Mouse (Mus musculus): ENCODE measurements around the gene Trp53bp1.

DNA sequence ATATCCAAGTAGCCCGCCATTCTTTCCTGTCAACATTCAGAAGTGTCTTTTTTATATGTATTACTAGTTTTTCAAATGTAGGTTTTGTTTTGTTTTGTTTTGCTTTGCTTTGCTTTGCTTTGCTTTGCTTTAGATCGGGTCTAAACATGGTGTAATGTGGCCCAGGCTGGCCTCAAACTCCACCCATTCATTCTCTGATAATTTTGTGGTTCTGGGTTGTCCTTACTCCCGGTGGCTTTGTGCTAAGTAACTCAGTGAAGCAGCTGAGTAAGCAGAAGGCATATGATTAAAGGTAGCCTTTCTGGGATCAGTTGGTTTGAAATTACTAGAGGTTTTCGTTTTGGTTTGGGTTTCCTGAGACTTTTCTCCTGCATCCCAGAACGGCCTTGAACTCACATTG lies 121.5 kb downstream of the Trp53bp1 start:
- TF ChIP-seq USF1 (IDR thresholded peaks at IDR 0.05; ENCODE audit: low read depth) (no peak), POLR2A (IDR thresholded peaks at IDR 0.05; ENCODE audit: insufficient read length, low read depth) (no peak), REST (IDR thresholded peaks at IDR 0.05; ENCODE audit: insufficient read depth, insufficient read length) (no peak)
